Mouse (Mus musculus) heart, postnatal 0 days (tissue): ENCODE measurements around the gene Susd1. TPM values are rescaled to one million over a fixed set of nuclear protein-coding genes. Genes with fewer than 3 reads are reported as not detected.
A peak's percentile ranks its signal among the peaks of the same experiment; 100 is the strongest.

Source experiments
- ATAC-seq: fragments of 200-750 bp; cut with Nextera tagmentation; 2 replicates; pipeline ENCODE4 v1.8.0; 2017; ENCODE audit warnings: low read depth, moderate number of reproducible peaks, moderate library complexity; ENCODE audit not compliant: insufficient read depth
- DNase-seq: peaks from one replicate; pipeline ENCODE4 v3.0.0-alpha.2; 2016; ENCODE audit warnings: low spot score
- H3K27ac ChIP-seq: fragments of 300-500 bp; sonication (generic); 2 replicates; pipeline ENCODE4 v1.5.1; 2014; ENCODE audit warnings: low read depth, mild to moderate bottlenecking
- H3K27me3 ChIP-seq: fragments of 300-500 bp; sonication (generic); 2 replicates; pipeline ENCODE4 v1.6.1; 2014; ENCODE audit warnings: low read length, mixed read lengths; ENCODE audit not compliant: control insufficient read depth, insufficient read depth
- H3K36me3 ChIP-seq: fragments of 300-500 bp; sonication (generic); replicated peaks from 2 replicates; pipeline ENCODE4 v1.6.1; 2014; ENCODE audit warnings: low read length, mixed read lengths; ENCODE audit not compliant: control insufficient read depth, insufficient read depth
- H3K4me1 ChIP-seq: fragments of 300-500 bp; sonication (generic); 2 replicates; pipeline ENCODE4 v1.6.1; 2014; ENCODE audit warnings: antibody characterized with exemption; ENCODE audit not compliant: control insufficient read depth, insufficient read depth
- H3K4me2 ChIP-seq: fragments of 300-500 bp; sonication (generic); 2 replicates; pipeline ENCODE4 v1.6.1; 2014; ENCODE audit warnings: low read depth, mild to moderate bottlenecking, low read length, moderate library complexity
- H3K4me3 ChIP-seq: fragments of 300-500 bp; sonication (generic); 2 replicates; pipeline ENCODE4 v1.5.1; 2014; ENCODE audit warnings: low read depth, low read length
- H3K9ac ChIP-seq: fragments of 300-500 bp; sonication (generic); replicated peaks from 2 replicates; pipeline ENCODE4 v1.6.1; 2014; ENCODE audit warnings: low read depth, low read length, mixed read lengths
- H3K9me3 ChIP-seq: fragments of 300-500 bp; sonication (generic); replicated peaks from 2 replicates; pipeline ENCODE4 v1.6.1; 2016; ENCODE audit warnings: low read length; ENCODE audit not compliant: control insufficient read depth
- CTCF ChIP-seq: IDR thresholded peaks from 2 replicates; pipeline ENCODE4 v1.5.1; 2016; ENCODE audit warnings: antibody characterized with exemption, control low read depth, low read depth
- EP300 ChIP-seq: IDR thresholded peaks from 2 replicates; pipeline ENCODE4 v1.6.1; 2016; ENCODE audit warnings: antibody characterized with exemption, low read depth
- WGBS: fragments of 180-500 bp; shearing (Covaris S2); extraction: QIAGEN DNeasy Blood & Tissue Kit; methylation state at CpG from one replicate; pipeline ENCODE4 v1.1.7; 2014; 5-methylcytosine and 5-hydroxymethylcytosine counted together
- polyA plus RNA-seq: library from polyadenylated mRNA; unstranded; fragments of >200 nt; fragmentation: Nextera tagmentation; extraction: Ambion mirVana; gene quantifications from 2 replicates; pipeline ENCODE4 v1.2.1, GENCODE M21; 2015
- total RNA-seq: library from RNA; depleted of rRNA; stranded (reverse); fragments of >200 nt; gene quantifications from 2 replicates; pipeline ENCODE4 v1.2.3, GENCODE M21; 2014; ENCODE audit warnings: low replicate concordance

The Susd1 gene
- total and polyA plus RNA-seq, 2 experiments from 2014 or later: 2.1 to 6.2 TPM

- H3K9me3 ChIP-seq: no peaks in the 10 kb centered on the region
- no peak overlapping the region for H3K4me2 ChIP-seq
- no peak overlapping the region for H3K9ac ChIP-seq
- ATAC-seq (no peak), DNase-seq (no peak)
- TF ChIP-seq CTCF: no peak
- no peak for TF ChIP-seq EP300
- H3K27me3 ChIP-seq: no peaks in the 10 kb centered on the region
- 62% methylated on average over 10 of the region's 10 CpGs for WGBS
- no peaks in the 10 kb centered on the region for H3K36me3 ChIP-seq
- no peak overlapping the region for H3K4me3 ChIP-seq
- H3K27ac ChIP-seq: peak overlapping the region; percentile 58
- peaks cover 14% of the 10 kb centered on the region for H3K4me1 ChIP-seq
Measured at GRCm38 (mm10) chr4:59364229-59365173, 73.9 kb downstream of the Susd1 start.

- Histone ChIP-seq H3K4me3 (no peak overlapping the region), H3K36me3 (no peaks in the 10 kb centered on the region), H3K27me3 (no peaks in the 10 kb centered on the region), H3K27ac (peak overlapping the region; percentile 65), H3K9ac (no peak overlapping the region), H3K9me3 (no peaks in the 10 kb centered on the region), H3K4me1 (peaks cover 14% of the 10 kb centered on the region), H3K4me2 (no peak overlapping the region)
- WGBS: 37% methylated on average over 9 of the region's 9 CpGs
- DNase-seq: peak; percentile 62
- ATAC-seq: peak; percentile 85
- no peak for TF ChIP-seq CTCF
- TF ChIP-seq EP300: peak; percentile 78
Measured at GRCm38 (mm10) chr4:59363041-59363440, 75.4 kb downstream of the Susd1 start.

GRCm38 (mm10) chr4:59360704-59361103 is 77.7 kb downstream of the Susd1 start:
- H3K27ac ChIP-seq: no peak overlapping the region
- peak overlapping the region; percentile 31 for H3K4me3 ChIP-seq
- H3K9ac ChIP-seq: no peak overlapping the region
- ATAC-seq (no peak), DNase-seq (peak; percentile 67)
- no peaks in the 10 kb centered on the region for H3K36me3 ChIP-seq
- no peaks in the 10 kb centered on the region for H3K27me3 ChIP-seq
- peak overlapping the region; percentile 47 for H3K4me2 ChIP-seq
- TF ChIP-seq CTCF (peak; percentile 82), EP300 (no peak)
- 3% methylated on average over 15 of the region's 15 CpGs for WGBS
- H3K9me3 ChIP-seq: no peaks in the 10 kb centered on the region
- peaks cover 14% of the 10 kb centered on the region for H3K4me1 ChIP-seq

GRCm38 (mm10) chr4:59359921-59360320 is 78.5 kb downstream of the Susd1 start:
- Histone ChIP-seq H3K4me3 (no peak overlapping the region), H3K4me1 (peaks cover 11% of the 10 kb centered on the region), H3K27me3 (no peaks in the 10 kb centered on the region), H3K4me2 (no peak overlapping the region), H3K9ac (no peak overlapping the region), H3K27ac (no peak overlapping the region), H3K36me3 (no peaks in the 10 kb centered on the region), H3K9me3 (no peaks in the 10 kb centered on the region)
- ATAC-seq (no peak), DNase-seq (no peak)
- TF ChIP-seq EP300 (no peak), CTCF (no peak)
- 75% methylated on average over 8 of the region's 8 CpGs for WGBS

- 0 out of 2 replicates have a peak, but pooled peaks cover 6% of the 10 kb centered on the region for H3K4me1 ChIP-seq
- 77% methylated on average over 10 of the region's 10 CpGs for WGBS
Measured at GRCm38 (mm10) chr4:59358960-59359359, 79.5 kb downstream of the Susd1 start.

More at GRCm38 (mm10) chr4:59358960-59359359, 79.5 kb downstream of the Susd1 start:
- no peak overlapping the region for H3K4me3 ChIP-seq
- no peaks in the 10 kb centered on the region for H3K36me3 ChIP-seq
- DNase-seq: no peak
- H3K9ac ChIP-seq: no peak overlapping the region
- ATAC-seq: no peak
- H3K27ac ChIP-seq: no peak overlapping the region
- no peaks in the 10 kb centered on the region for H3K9me3 ChIP-seq
- no peak for TF ChIP-seq CTCF
- TF ChIP-seq EP300: no peak
- H3K27me3 ChIP-seq: no peaks in the 10 kb centered on the region
- no peak overlapping the region for H3K4me2 ChIP-seq
